Mouse (Mus musculus) heart, postnatal 0 days (tissue): ENCODE data around the gene Gm44511.

Experiments used
- CTCF ChIP-seq: IDR thresholded peaks from 2 replicates; pipeline ENCODE4 v1.5.1; 2016; ENCODE audit warnings: antibody characterized with exemption, control low read depth, low read depth
- EP300 ChIP-seq: IDR thresholded peaks from 2 replicates; pipeline ENCODE4 v1.6.1; 2016; ENCODE audit warnings: antibody characterized with exemption, low read depth

GRCm38 (mm10) chr6:128732032-128732431 is 94.1 kb downstream of the Gm44511 start:
- no peak for TF ChIP-seq CTCF
- no peak for TF ChIP-seq EP300
